Mouse (Mus musculus): ENCODE data around the gene Stoml1. TPM values are rescaled to one million over a fixed set of nuclear protein-coding genes. Genes with fewer than 3 reads are reported as not detected.
A peak's percentile ranks its signal among the peaks of the same experiment; 100 is the strongest.

Stoml1 gene
- polyA plus RNA-seq, 1 experiment: 99.1 TPM

- WGBS: 58% methylated on average over 2 of the region's 2 CpGs
- Histone ChIP-seq H3K27ac (ENCODE audit: insufficient read depth, low read length) (no peak overlapping the region), H3K27me3 (ENCODE audit: control insufficient read depth, insufficient read depth, low read length) (no peaks in the 10 kb centered on the region), H3K4me1 (ENCODE audit: control insufficient read depth, insufficient read depth, low read length) (no peaks in the 10 kb centered on the region), H3K4me3 (replicated peaks; ENCODE audit: insufficient read depth, low read depth, low read length) (no peak overlapping the region)
- DNase-seq: no peak
- no peak for TF ChIP-seq CTCF (IDR thresholded peaks at IDR 0.05; ENCODE audit: borderline replicate concordance, insufficient read depth, low read depth, low read length)
- no peak for TF ChIP-seq POLR2A (IDR thresholded peaks at IDR 0.05; ENCODE audit: borderline replicate concordance, insufficient read depth, low read length)
Measured at GRCm38 (mm10) chr9:58299356-58299799, 46.4 kb downstream of the Stoml1 start.

- H3K27ac ChIP-seq (ENCODE audit: insufficient read depth, low read length): no peak overlapping the region
- WGBS: 81% methylated on average over 5 of the region's 5 CpGs
- H3K4me1 ChIP-seq (ENCODE audit: control insufficient read depth, insufficient read depth, low read length): no peaks in the 10 kb centered on the region; the same call in 1 of the 2 replicates
- no peak overlapping the region for H3K4me3 ChIP-seq (replicated peaks; ENCODE audit: insufficient read depth, low read depth, low read length)
- TF ChIP-seq POLR2A (IDR thresholded peaks at IDR 0.05; ENCODE audit: borderline replicate concordance, insufficient read depth, low read length) (no peak), CTCF (IDR thresholded peaks at IDR 0.05; ENCODE audit: borderline replicate concordance, insufficient read depth, low read depth, low read length) (no peak)
- no peaks in the 10 kb centered on the region for H3K27me3 ChIP-seq (ENCODE audit: control insufficient read depth, insufficient read depth, low read length)
- no peak for DNase-seq
Measured at GRCm38 (mm10) chr9:58303115-58303514, 50.2 kb downstream of the Stoml1 start.

- TF ChIP-seq POLR2A (IDR thresholded peaks at IDR 0.05; ENCODE audit: borderline replicate concordance, insufficient read depth, low read length) (no peak), CTCF (IDR thresholded peaks at IDR 0.05; ENCODE audit: borderline replicate concordance, insufficient read depth, low read depth, low read length) (no peak)
- WGBS: 59% methylated on average over 8 of the region's 8 CpGs
Measured at GRCm38 (mm10) chr9:58303599-58304271, 50.8 kb downstream of the Stoml1 start.

GRCm38 (mm10) chr9:58305686-58306085 lies 52.7 kb downstream of the Stoml1 start:
- 13% methylated on average over 6 of the region's 6 CpGs for WGBS
- no peak overlapping the region for H3K27ac ChIP-seq (ENCODE audit: insufficient read depth, low read length)
- DNase-seq: peak; percentile 19 to 20
- H3K4me1 ChIP-seq (ENCODE audit: control insufficient read depth, insufficient read depth, low read length): no peaks in the 10 kb centered on the region; the same call in 1 of the 2 replicates
- no peak for TF ChIP-seq CTCF (IDR thresholded peaks at IDR 0.05; ENCODE audit: borderline replicate concordance, insufficient read depth, low read depth, low read length)
- no peak for TF ChIP-seq POLR2A (IDR thresholded peaks at IDR 0.05; ENCODE audit: borderline replicate concordance, insufficient read depth, low read length)
- no peak overlapping the region for H3K4me3 ChIP-seq (replicated peaks; ENCODE audit: insufficient read depth, low read depth, low read length)
- no peaks in the 10 kb centered on the region for H3K27me3 ChIP-seq (ENCODE audit: control insufficient read depth, insufficient read depth, low read length)

More at GRCm38 (mm10) chr9:58303599-58304271, 50.8 kb downstream of the Stoml1 start:
- Histone ChIP-seq H3K27me3 (ENCODE audit: control insufficient read depth, insufficient read depth, low read length) (no peaks in the 10 kb centered on the region), H3K4me3 (replicated peaks; ENCODE audit: insufficient read depth, low read depth, low read length) (no peak overlapping the region), H3K27ac (ENCODE audit: insufficient read depth, low read length) (no peak overlapping the region), H3K4me1 (ENCODE audit: control insufficient read depth, insufficient read depth, low read length) (no peaks in the 10 kb centered on the region; the same call in 1 of the 2 replicates)
- no peak for DNase-seq

GRCm38 (mm10) chr9:58308395-58308794 lies 55.4 kb downstream of the Stoml1 start:
- Histone ChIP-seq H3K4me3 (replicated peaks; ENCODE audit: insufficient read depth, low read depth, low read length) (no peak overlapping the region), H3K4me1 (ENCODE audit: control insufficient read depth, insufficient read depth, low read length) (no peaks in the 10 kb centered on the region; the same call in 1 of the 2 replicates), H3K27me3 (ENCODE audit: control insufficient read depth, insufficient read depth, low read length) (no peaks in the 10 kb centered on the region; the same call in 1 of the 2 replicates), H3K27ac (ENCODE audit: insufficient read depth, low read length) (no peak overlapping the region)
- no peak for TF ChIP-seq CTCF (IDR thresholded peaks at IDR 0.05; ENCODE audit: borderline replicate concordance, insufficient read depth, low read depth, low read length)
- no peak for TF ChIP-seq POLR2A (IDR thresholded peaks at IDR 0.05; ENCODE audit: borderline replicate concordance, insufficient read depth, low read length)
- no peak for DNase-seq
- 63% methylated on average over 6 of the region's 6 CpGs for WGBS

GRCm38 (mm10) chr9:58310043-58310660 lies 57.2 kb downstream of the Stoml1 start:
- no peak for DNase-seq
- WGBS: 59% methylated on average over 14 of the region's 14 CpGs
- no peak overlapping the region for H3K27ac ChIP-seq (ENCODE audit: insufficient read depth, low read length)
- TF ChIP-seq POLR2A (IDR thresholded peaks at IDR 0.05; ENCODE audit: borderline replicate concordance, insufficient read depth, low read length) (no peak), CTCF (IDR thresholded peaks at IDR 0.05; ENCODE audit: borderline replicate concordance, insufficient read depth, low read depth, low read length) (no peak)
- H3K4me1 ChIP-seq (ENCODE audit: control insufficient read depth, insufficient read depth, low read length): no peaks in the 10 kb centered on the region; the same call in 1 of the 2 replicates
- H3K4me3 ChIP-seq (replicated peaks; ENCODE audit: insufficient read depth, low read depth, low read length): no peak overlapping the region
- H3K27me3 ChIP-seq (ENCODE audit: control insufficient read depth, insufficient read depth, low read length): no peaks in the 10 kb centered on the region; the same call in 1 of the 2 replicates

GRCm38 (mm10) chr9:58311191-58311910 lies 58.4 kb downstream of the Stoml1 start:
- Histone ChIP-seq H3K27me3 (ENCODE audit: control insufficient read depth, insufficient read depth, low read length) (no peaks in the 10 kb centered on the region; the same call in 1 of the 2 replicates), H3K4me3 (replicated peaks; ENCODE audit: insufficient read depth, low read depth, low read length) (no peak overlapping the region), H3K27ac (ENCODE audit: insufficient read depth, low read length) (no peak overlapping the region), H3K4me1 (ENCODE audit: control insufficient read depth, insufficient read depth, low read length) (peaks cover 3% of the 10 kb centered on the region; the same call in 1 of the 2 replicates)
- TF ChIP-seq POLR2A (IDR thresholded peaks at IDR 0.05; ENCODE audit: borderline replicate concordance, insufficient read depth, low read length): no peak
- no peak for TF ChIP-seq CTCF (IDR thresholded peaks at IDR 0.05; ENCODE audit: borderline replicate concordance, insufficient read depth, low read depth, low read length)
- no peak for DNase-seq
- WGBS: 65% methylated on average over 33 of the region's 33 CpGs

Other genes with a start within 250 kb of the Stoml1 start
- gene Cyp11a1, start 246.8 kb upstream of the Stoml1 start, polyA plus RNA-seq (2012; rRNA removed): 3.6 and 3.7 TPM in 2 replicates
- gene Stra6, start 189.4 kb upstream of the Stoml1 start, polyA plus RNA-seq (2012; rRNA removed): 2.8 and 3.9 TPM in 2 replicates
- gene Ccdc33, start 134.3 kb upstream of the Stoml1 start, polyA plus RNA-seq (2012; rRNA removed): 0.59 and 1.1 TPM in 2 replicates
- 6.4 and 12.2 TPM in 2 replicates for gene Islr, start 48.9 kb upstream of the Stoml1 start, polyA plus RNA-seq (2012; rRNA removed)
- gene Islr2, start 48.8 kb upstream of the Stoml1 start, polyA plus RNA-seq (2012; rRNA removed): 1.1 and 1.6 TPM in 2 replicates
- 9.9 and 12.2 TPM in 2 replicates for gene Pml, start 3.4 kb upstream of the Stoml1 start, polyA plus RNA-seq (2012; rRNA removed)
- gene Loxl1, start 60.0 kb downstream of the Stoml1 start, polyA plus RNA-seq (2012; rRNA removed): 2.3 and 2.7 TPM in 2 replicates
- not detected in 2 replicates for gene Tbc1d21, start 117.3 kb downstream of the Stoml1 start, polyA plus RNA-seq (2012; rRNA removed)
- 147 and 149 TPM in 2 replicates for gene Insyn1, start 235.4 kb downstream of the Stoml1 start, polyA plus RNA-seq (2012; rRNA removed)